Mouse (Mus musculus) limb, embryonic 14.5 days (tissue): Measurements from ENCODE around the gene Mns1. TPM values are rescaled to one million over a fixed set of nuclear protein-coding genes. Genes with fewer than 3 reads are reported as not detected.

Experiments used
- ATAC-seq: fragments of 200-750 bp; cut with Nextera tagmentation; 2 replicates; pipeline ENCODE4 v1.8.0; 2017; ENCODE audit warnings: low read depth, moderate number of reproducible peaks, moderate TSS enrichment; ENCODE audit not compliant: low FRiP score
- DNase-seq: peaks from one replicate; pipeline ENCODE4 v3.0.0-alpha.2; 2015; ENCODE audit warnings: low spot score
- H3K27ac ChIP-seq: fragments of 300-500 bp; sonication (generic); replicated peaks from 2 replicates; pipeline ENCODE4 v1.5.1; 2014; ENCODE audit warnings: low read depth, mild to moderate bottlenecking, low read length, moderate library complexity, mixed read lengths
- H3K27me3 ChIP-seq: fragments of 300-500 bp; sonication (generic); 2 replicates; pipeline ENCODE4 v1.6.1; 2014; ENCODE audit warnings: low read length, mixed read lengths; ENCODE audit not compliant: control insufficient read depth, insufficient read depth
- H3K36me3 ChIP-seq: fragments of 300-500 bp; sonication (generic); 2 replicates; pipeline ENCODE4 v1.6.1; 2014; ENCODE audit warnings: mild to moderate bottlenecking, low read length, moderate library complexity, mixed read lengths; ENCODE audit not compliant: control insufficient read depth, insufficient read depth
- H3K4me1 ChIP-seq: fragments of 300-500 bp; sonication (generic); 2 replicates; pipeline ENCODE4 v1.6.1; 2014; ENCODE audit warnings: antibody characterized with exemption, low read length, mixed read lengths; ENCODE audit not compliant: control insufficient read depth, insufficient read depth
- H3K4me2 ChIP-seq: fragments of 300-500 bp; sonication (generic); replicated peaks from 2 replicates; pipeline ENCODE4 v1.6.1; 2014; ENCODE audit warnings: low read depth, mild to moderate bottlenecking, low read length, moderate library complexity; ENCODE audit not compliant: severe bottlenecking
- H3K4me3 ChIP-seq: fragments of 300-500 bp; sonication (generic); replicated peaks from 2 replicates; pipeline ENCODE4 v1.5.1; 2014; ENCODE audit warnings: low read length
- H3K9ac ChIP-seq: fragments of 300-500 bp; sonication (generic); 2 replicates; pipeline ENCODE4 v1.6.1; 2014; ENCODE audit warnings: mild to moderate bottlenecking, low read depth, low read length, moderate library complexity; ENCODE audit not compliant: severe bottlenecking
- H3K9me3 ChIP-seq: fragments of 300-500 bp; sonication (generic); 2 replicates; pipeline ENCODE4 v1.6.1; 2016; ENCODE audit warnings: low read length; ENCODE audit not compliant: control insufficient read depth
- POLR2A ChIP-seq: fragments of 200-500 bp; IDR thresholded peaks from 2 replicates; pipeline ENCODE4 v1.8.0; 2012; ENCODE audit warnings: inconsistent platforms, mild to moderate bottlenecking, moderate library complexity, borderline replicate concordance; ENCODE audit not compliant: insufficient read depth, insufficient read length; ENCODE audit errors: extremely low read depth
- WGBS: fragments of 180-500 bp; shearing (Covaris S2); extraction: QIAGEN DNeasy Blood & Tissue Kit; methylation state at CpG from one replicate; pipeline ENCODE4 v1.1.7; 2014; 5-methylcytosine and 5-hydroxymethylcytosine counted together
- polyA plus RNA-seq, 2 experiments: library from polyadenylated mRNA; depleted of rRNA in 1 of 2; stranded (reverse) in 1 of 2; unstranded in 1 of 2; fragments of >200 nt; fragmentation: Nextera tagmentation in 1 of 2; extraction: Ambion mirVana in 1 of 2; gene quantifications; 2 replicates each; pipeline versions ENCODE4 v1.2.1 to v1.2.3; 2012 to 2014

The Mns1 gene
- polyA plus RNA-seq, 2 experiments = 15.4 to 22.5 TPM

DNA sequence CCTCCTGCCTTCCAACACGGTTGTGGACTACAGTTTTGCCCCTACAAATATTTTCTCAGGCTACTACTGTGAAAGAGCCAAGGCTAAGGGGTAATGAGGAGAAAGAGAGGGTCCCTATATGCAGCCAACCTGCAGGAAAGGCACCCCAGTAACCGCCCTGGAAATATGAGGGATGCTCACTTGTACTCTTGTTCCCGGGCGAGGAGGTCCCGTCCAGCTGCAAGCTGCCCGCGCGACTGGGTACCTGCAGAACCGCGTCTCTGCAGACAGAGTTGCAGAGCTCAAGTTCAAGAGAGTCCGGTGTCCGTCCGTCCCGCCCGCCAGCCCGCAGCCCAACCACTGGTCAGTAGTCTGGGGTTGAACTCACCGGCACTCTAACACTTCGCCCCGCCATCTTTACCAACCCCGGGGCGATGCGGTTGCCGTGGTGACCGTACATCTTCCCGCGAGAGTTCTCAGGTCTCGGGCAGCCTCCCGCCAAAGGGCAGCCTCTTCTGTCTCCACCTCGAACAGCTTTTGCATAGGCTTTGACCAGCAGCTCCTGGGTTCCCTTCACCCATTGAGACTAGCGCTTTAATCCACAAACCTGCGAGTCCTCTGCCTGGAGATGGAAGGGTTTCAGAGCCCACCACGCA lies 53.9 kb downstream of the Mns1 start:
- DNase-seq = peak; percentile 87
- H3K4me2 ChIP-seq = peak overlapping the region; percentile 65
- under 1% methylated on average over 32 of the region's 32 CpGs for WGBS
- TF ChIP-seq POLR2A = peak; percentile 31; the same call in 1 of the 2 replicates
- peak overlapping the region; percentile 71 for H3K4me3 ChIP-seq
- no peaks in the 10 kb centered on the region for H3K9me3 ChIP-seq
- H3K27ac ChIP-seq = peak overlapping the region; percentile 63
- H3K36me3 ChIP-seq = no peaks in the 10 kb centered on the region
- ATAC-seq = peak; percentile 95
- peak overlapping the region; percentile 79 for H3K9ac ChIP-seq
- peaks cover 5% of the 10 kb centered on the region; the same call in 1 of the 2 replicates for H3K4me1 ChIP-seq
- H3K27me3 ChIP-seq = no peaks in the 10 kb centered on the region

DNA sequence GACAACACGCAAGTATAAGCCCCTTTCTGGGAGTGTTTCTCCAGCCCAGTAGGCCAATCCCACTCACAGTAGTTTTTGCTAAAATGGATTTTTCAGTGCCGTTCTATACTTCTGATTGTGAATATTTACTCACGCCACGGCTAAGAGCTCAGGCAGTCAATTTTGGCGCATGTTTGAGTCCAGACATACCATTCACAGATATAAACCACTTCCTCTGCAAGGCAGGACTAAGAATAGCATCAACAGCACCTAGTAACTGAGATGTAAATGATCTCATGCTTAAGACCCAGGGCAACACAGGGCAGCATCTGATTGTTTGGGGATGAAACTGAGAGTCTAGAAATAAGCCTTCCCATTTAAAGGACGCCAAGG lies 54.4 kb downstream of the Mns1 start, which contains the start of gene Tex9:
Gene Tex9 (minus strand): TSS at position 19 of the 372 bp plus-strand sequence.
- peak; percentile 24; the same call in 1 of the 2 replicates for ATAC-seq
- no peak for DNase-seq
- Histone ChIP-seq H3K4me2 (peak within 1 kb of the TSS; percentile 65), H3K9me3 (no peaks in the 10 kb centered on the region), H3K36me3 (no peaks in the 10 kb centered on the region), H3K4me1 (peaks cover 5% of the 10 kb centered on the region; the same call in 1 of the 2 replicates), H3K27ac (peak within 1 kb of the TSS; percentile 63), H3K4me3 (peak within 1 kb of the TSS; percentile 71), H3K27me3 (no peaks in the 10 kb centered on the region), H3K9ac (peak within 1 kb of the TSS; percentile 79)
- WGBS = 13% methylated on average over 6 of the region's 6 CpGs
- no peak for TF ChIP-seq POLR2A

DNA sequence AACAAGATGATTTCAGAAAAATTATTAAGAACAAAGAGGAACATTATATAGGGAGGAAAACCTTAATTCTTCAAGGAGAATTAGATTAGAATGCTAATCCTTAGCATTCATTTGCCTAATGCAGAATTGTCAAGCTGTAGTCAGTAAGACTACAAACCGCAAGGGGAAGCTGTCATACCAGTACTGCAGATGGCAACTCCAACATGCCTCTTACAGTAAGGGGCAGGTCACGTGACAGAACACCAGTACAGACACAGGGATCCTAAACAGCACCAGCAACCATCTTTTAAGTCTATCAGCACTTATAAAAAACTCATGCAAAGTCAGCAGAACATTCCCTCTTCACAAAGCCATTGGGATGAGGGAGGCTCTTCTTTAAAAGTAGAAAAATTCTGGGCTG lies 55.7 kb downstream of the Mns1 start:
- Histone ChIP-seq H3K36me3 (no peaks in the 10 kb centered on the region), H3K9ac (no peak overlapping the region), H3K4me3 (no peak overlapping the region), H3K27me3 (no peaks in the 10 kb centered on the region), H3K27ac (no peak overlapping the region), H3K4me1 (peaks cover 5% of the 10 kb centered on the region; the same call in 1 of the 2 replicates), H3K4me2 (no peak overlapping the region), H3K9me3 (no peaks in the 10 kb centered on the region)
- 88% methylated on average over 2 of the region's 2 CpGs for WGBS
- ATAC-seq = no peak
- TF ChIP-seq POLR2A = no peak
- DNase-seq = no peak

DNA sequence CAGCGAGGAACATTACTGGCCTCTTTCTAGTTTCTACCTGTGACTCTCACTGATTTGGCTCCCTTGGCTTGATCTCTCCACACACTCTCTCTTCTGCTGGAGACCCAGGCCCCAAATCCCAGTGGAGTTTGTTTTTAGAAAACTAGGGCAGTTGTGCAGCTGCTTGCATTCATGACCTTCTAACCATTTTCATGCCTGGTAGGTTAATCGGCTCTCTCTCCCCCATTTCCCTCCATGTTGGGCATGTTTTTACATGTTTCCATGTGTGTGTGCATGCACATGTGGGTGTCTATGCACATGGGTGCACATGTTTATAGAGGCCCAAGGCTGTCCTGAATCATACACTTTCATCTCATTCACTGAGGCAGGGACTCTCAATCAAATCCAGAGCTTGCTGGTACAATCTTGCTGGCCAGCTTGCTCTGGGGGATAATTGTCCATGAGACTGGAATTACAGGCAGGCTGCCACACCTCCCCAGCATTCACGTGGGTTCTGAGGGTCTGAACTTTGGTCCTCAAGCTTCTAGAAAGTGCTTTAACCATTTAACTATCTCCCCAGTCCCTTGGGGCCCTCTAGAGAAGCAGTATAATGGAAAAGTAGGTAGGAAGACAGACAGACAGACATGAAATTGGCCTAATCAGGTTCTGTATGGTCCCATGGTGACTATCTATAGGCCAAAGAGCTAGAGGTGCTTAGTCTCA lies 56.3 kb downstream of the Mns1 start:
- no peak for TF ChIP-seq POLR2A
- H3K27me3 ChIP-seq = no peaks in the 10 kb centered on the region
- WGBS = 80% methylated on average over 3 of the region's 3 CpGs

DNA sequence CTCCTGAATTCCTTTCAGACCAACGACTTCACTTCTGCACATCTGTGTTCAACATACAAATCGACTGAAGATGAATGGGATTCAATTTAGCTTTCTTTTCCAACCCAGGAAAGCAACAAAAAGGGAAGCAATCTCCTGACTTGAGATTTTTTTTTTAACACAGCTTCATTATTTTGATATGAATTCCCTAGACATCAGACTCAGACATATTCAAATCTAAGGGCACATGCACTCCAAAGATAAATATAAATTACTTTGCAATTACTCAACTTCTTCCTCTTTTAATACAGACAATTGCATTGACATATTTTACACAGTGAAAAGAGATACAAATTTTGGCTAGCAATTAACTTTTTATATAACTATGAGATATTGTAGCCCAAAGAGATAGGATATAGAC lies 58.9 kb downstream of the Mns1 start:
- WGBS = 67% methylated on average over 2 of the region's 2 CpGs
- Histone ChIP-seq H3K4me2 (no peak overlapping the region), H3K9ac (no peak overlapping the region), H3K27me3 (no peaks in the 10 kb centered on the region), H3K27ac (no peak overlapping the region), H3K9me3 (no peaks in the 10 kb centered on the region), H3K36me3 (no peaks in the 10 kb centered on the region), H3K4me3 (no peak overlapping the region), H3K4me1 (peaks cover 5% of the 10 kb centered on the region; the same call in 1 of the 2 replicates)
- TF ChIP-seq POLR2A = no peak
- no peak for ATAC-seq
- no peak for DNase-seq

More for the DNA sequence above, 56.3 kb downstream of the Mns1 start:
- Histone ChIP-seq H3K4me1 (peaks cover 5% of the 10 kb centered on the region; the same call in 1 of the 2 replicates), H3K4me2 (no peak overlapping the region), H3K4me3 (no peak overlapping the region), H3K9ac (no peak overlapping the region), H3K9me3 (no peaks in the 10 kb centered on the region), H3K36me3 (no peaks in the 10 kb centered on the region), H3K27ac (no peak overlapping the region)
- DNase-seq = no peak
- ATAC-seq = no peak
